Mouse (Mus musculus) embryonic facial prominence, embryonic 14.5 days (tissue): ENCODE data around the gene P3h4. TPM values are rescaled to one million over a fixed set of nuclear protein-coding genes. Genes with fewer than 3 reads are reported as not detected.
A peak's percentile ranks its signal among the peaks of the same experiment; 100 is the strongest.

Experiments used
- ATAC-seq: fragments of 200-750 bp; cut with Nextera tagmentation; 2 replicates; pipeline ENCODE4 v1.8.0; 2017; ENCODE audit warnings: low read depth, moderate number of reproducible peaks, moderate TSS enrichment
- DNase-seq: peaks from one replicate; pipeline ENCODE4 v3.0.0-alpha.2; 2015; ENCODE audit warnings: low spot score
- H3K27ac ChIP-seq: fragments of 300-500 bp; sonication (generic); replicated peaks from 2 replicates; pipeline ENCODE4 v1.5.1; 2014; ENCODE audit warnings: low read depth, mild to moderate bottlenecking, low read length, moderate library complexity
- H3K27me3 ChIP-seq: fragments of 300-500 bp; sonication (generic); replicated peaks from 2 replicates; pipeline ENCODE4 v1.6.1; 2014; ENCODE audit warnings: low read length; ENCODE audit not compliant: control insufficient read depth, insufficient read depth
- H3K36me3 ChIP-seq: fragments of 300-500 bp; sonication (generic); 2 replicates; pipeline ENCODE4 v1.6.1; 2014; ENCODE audit warnings: low read length, mixed read lengths; ENCODE audit not compliant: control insufficient read depth, insufficient read depth
- H3K4me1 ChIP-seq: fragments of 300-500 bp; sonication (generic); 2 replicates; pipeline ENCODE4 v1.6.1; 2014; ENCODE audit warnings: antibody characterized with exemption, low read length; ENCODE audit not compliant: control insufficient read depth, insufficient read depth
- H3K4me2 ChIP-seq: fragments of 300-500 bp; sonication (generic); 2 replicates; pipeline ENCODE4 v1.6.1; 2014; ENCODE audit warnings: low read depth, mild to moderate bottlenecking, low read length, moderate library complexity, mixed read lengths
- H3K4me3 ChIP-seq: fragments of 300-500 bp; sonication (generic); 2 replicates; pipeline ENCODE4 v1.5.1; 2014; ENCODE audit warnings: low read depth, mild to moderate bottlenecking, low read length
- H3K9ac ChIP-seq: fragments of 300-500 bp; sonication (generic); 2 replicates; pipeline ENCODE4 v1.6.1; 2014; ENCODE audit warnings: low read depth, mild to moderate bottlenecking, low read length, moderate library complexity, mixed read lengths
- H3K9me3 ChIP-seq: fragments of 300-500 bp; sonication (generic); 2 replicates; pipeline ENCODE4 v1.6.1; 2016; ENCODE audit warnings: low read length; ENCODE audit not compliant: control insufficient read depth
- WGBS: fragments of 180-500 bp; shearing (Covaris S2); extraction: QIAGEN DNeasy Blood & Tissue Kit; methylation state at CpG from one replicate; pipeline ENCODE4 v1.1.7; 2014; 5-methylcytosine and 5-hydroxymethylcytosine counted together
- polyA plus RNA-seq: library from polyadenylated mRNA; unstranded; fragments of >200 nt; fragmentation: Nextera tagmentation; extraction: Ambion mirVana; gene quantifications from 2 replicates; pipeline ENCODE4 v1.2.1, GENCODE M21; 2014

The P3h4 gene
- polyA plus RNA-seq, 1 experiment from 2014 or later: 92.8 TPM

DNA sequence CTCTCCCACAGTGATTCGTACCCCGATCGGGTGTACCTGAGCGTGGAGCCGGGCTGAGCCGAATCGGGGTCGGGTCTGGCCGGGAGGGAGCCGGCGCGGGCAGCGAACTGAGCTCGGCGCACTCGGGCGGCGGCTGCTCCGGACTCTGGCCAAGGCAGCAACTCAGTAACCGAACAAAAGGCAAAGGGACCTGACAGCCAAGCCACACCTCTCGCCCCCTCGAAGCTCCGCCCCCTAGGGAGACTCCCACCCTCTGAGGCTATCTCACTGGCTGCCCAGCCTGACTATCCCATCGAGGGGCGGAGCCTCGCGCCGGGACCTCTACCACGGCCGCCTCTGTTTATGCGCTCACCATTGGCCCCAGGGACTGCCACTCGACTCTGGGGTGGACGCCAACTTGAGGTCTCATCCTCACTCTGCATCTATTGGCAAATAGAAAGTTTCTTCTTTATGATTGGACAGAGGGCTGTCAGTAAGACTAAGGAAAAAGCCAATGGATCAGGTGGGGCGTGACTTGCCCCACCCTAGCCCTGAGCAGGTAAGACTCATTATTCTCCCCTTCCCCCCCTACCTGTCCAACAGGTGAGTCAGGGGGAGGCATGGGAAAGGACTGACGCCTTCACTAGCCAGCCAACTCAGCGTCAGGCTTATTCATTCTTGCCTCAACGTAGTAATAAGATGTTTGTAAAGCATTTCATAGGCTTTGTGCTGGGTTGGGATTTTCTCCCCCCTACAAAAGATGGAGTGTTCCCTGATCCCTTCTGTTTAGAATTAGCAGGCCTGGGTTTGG lies 16.8 kb downstream of the P3h4 start, which contains the start of gene Jup:
Jup (minus strand) TSS at position 164 of the 790 bp plus-strand sequence.
- Histone ChIP-seq H3K27ac (peak within 1 kb of the TSS; percentile 86), H3K9ac (peak within 1 kb of the TSS; percentile 80), H3K27me3 (no peaks in the 10 kb centered on the region), H3K9me3 (no peaks in the 10 kb centered on the region), H3K36me3 (no peaks in the 10 kb centered on the region), H3K4me2 (peak within 1 kb of the TSS; percentile 77), H3K4me3 (peak within 1 kb of the TSS; percentile 79), H3K4me1 (peaks cover 31% of the 10 kb centered on the region)
- WGBS: 2% methylated on average over 16 of the region's 37 CpGs
- ATAC-seq (peak; percentile 98), DNase-seq (peak; percentile 99)

DNA sequence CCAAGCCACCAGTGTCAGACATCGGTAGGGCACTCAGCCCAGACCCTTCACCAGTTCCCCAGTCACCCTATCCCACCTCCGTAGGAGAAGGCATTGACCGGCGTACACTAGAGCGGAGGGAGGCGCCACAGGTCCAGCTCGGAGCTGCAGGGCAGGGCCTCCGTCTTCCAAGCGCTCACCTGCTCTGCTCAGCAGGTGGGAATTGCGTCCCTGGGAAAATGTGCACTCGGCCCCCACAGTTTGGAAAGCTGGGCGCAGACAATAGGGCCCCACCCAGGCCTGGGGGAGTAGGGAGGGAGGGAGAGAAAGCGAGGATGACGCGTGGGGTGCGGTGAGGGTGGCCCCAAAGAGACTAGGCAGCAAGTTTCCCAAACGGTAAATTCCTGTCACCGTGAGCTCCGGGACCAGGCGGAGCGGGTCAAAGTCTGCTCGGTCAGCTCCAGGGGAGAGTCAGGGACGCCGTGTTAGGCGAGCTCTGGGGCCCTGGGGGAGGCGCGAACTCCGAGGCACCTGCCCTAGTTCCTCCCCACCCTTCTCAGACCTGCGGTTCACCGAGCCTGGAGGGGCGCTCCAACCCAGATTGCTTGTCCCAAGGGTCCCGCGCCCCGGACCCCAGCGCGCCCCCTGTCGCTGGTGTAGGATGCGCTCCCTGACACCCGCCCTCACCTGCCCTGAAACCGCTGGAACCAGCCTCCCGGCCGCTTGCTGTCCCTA lies 17.6 kb downstream of the P3h4 start:
- no peaks in the 10 kb centered on the region for H3K27me3 ChIP-seq
- peak overlapping the region; percentile 79 for H3K4me3 ChIP-seq
- DNase-seq (peak; percentile 36), ATAC-seq (no peak; the same call in none of the 2 replicates)
- WGBS: 4% methylated on average over 29 of the region's 42 CpGs
- H3K27ac ChIP-seq: peak overlapping the region; percentile 86
- peak overlapping the region; percentile 80 for H3K9ac ChIP-seq
- H3K4me1 ChIP-seq: peaks cover 31% of the 10 kb centered on the region
- no peaks in the 10 kb centered on the region for H3K36me3 ChIP-seq
- H3K4me2 ChIP-seq: peak overlapping the region; percentile 77
- no peaks in the 10 kb centered on the region for H3K9me3 ChIP-seq

DNA sequence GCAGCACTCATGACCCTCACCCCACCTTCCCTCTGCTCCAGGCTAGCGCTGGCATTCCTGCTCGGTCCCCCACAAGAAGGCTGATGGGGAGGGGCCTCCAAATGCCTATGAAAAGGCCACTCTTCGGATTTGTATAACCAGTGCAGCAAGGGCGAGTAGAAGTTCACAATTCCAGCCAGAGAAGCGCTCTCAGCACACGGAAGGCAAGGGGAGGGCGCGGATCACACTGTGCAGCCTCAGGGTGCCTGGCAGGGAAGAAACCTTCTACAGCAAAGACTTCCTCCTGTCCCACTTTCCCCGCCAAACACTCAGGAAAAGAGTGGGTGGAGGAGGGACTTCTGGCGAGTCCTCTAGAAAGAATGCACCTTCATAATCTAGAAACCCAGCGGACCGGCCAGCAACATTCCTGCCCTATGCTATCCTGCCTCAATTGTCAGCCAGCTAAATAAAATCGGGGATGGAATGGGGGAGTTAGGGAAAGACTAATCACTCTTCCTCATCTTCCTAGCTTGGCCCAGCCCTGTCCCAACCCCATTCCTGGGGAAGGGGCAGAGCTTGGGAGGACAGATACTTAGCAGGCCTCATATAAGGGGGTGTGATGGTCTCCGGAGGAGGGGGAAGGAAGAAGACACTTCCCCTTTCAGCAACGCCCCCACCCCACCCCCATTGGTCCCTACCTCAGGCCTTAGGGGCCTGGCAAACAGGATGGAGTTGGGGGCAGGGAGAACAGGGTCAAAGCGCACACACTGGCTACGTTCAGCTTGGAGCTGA lies 18.6 kb downstream of the P3h4 start:
- ATAC-seq (no peak), DNase-seq (peak; percentile 35)
- H3K4me1 ChIP-seq: peaks cover 32% of the 10 kb centered on the region
- peak overlapping the region; percentile 80 for H3K9ac ChIP-seq
- H3K27me3 ChIP-seq: no peaks in the 10 kb centered on the region
- H3K36me3 ChIP-seq: no peaks in the 10 kb centered on the region
- no peaks in the 10 kb centered on the region for H3K9me3 ChIP-seq
- peak overlapping the region; percentile 77 for H3K4me2 ChIP-seq
- peak overlapping the region; percentile 86 for H3K27ac ChIP-seq
- WGBS: 30% methylated on average over 17 of the region's 17 CpGs
- H3K4me3 ChIP-seq: peak overlapping the region; percentile 79

DNA sequence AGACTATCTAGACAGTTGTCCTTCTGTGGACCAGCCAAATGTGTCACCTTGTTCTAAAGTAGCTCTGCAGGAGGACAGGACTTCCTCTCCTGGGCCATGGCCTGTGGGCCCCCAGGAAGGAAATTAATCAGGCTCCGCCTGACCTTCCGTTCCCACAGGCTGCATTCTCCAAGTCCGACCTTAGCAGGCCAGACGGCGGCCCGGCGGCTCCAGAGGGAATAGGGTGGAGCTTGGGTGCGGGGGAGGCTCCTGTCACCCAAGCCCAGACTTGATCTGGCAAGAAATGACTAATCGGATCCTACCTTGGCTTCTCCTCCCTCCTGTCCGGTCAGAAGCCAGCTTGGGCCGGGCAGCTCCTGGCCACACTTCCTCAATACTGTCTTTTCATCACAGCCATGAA lies 19.4 kb downstream of the P3h4 start:
- H3K27ac ChIP-seq: no peak overlapping the region
- peak overlapping the region; percentile 79 for H3K4me3 ChIP-seq
- ATAC-seq: no peak
- no peaks in the 10 kb centered on the region for H3K9me3 ChIP-seq
- WGBS: 38% methylated on average over 11 of the region's 11 CpGs
- no peak for DNase-seq
- H3K4me2 ChIP-seq: peak overlapping the region; percentile 77
- no peaks in the 10 kb centered on the region for H3K36me3 ChIP-seq
- H3K27me3 ChIP-seq: no peaks in the 10 kb centered on the region
- no peak overlapping the region for H3K9ac ChIP-seq
- H3K4me1 ChIP-seq: peaks cover 38% of the 10 kb centered on the region

DNA sequence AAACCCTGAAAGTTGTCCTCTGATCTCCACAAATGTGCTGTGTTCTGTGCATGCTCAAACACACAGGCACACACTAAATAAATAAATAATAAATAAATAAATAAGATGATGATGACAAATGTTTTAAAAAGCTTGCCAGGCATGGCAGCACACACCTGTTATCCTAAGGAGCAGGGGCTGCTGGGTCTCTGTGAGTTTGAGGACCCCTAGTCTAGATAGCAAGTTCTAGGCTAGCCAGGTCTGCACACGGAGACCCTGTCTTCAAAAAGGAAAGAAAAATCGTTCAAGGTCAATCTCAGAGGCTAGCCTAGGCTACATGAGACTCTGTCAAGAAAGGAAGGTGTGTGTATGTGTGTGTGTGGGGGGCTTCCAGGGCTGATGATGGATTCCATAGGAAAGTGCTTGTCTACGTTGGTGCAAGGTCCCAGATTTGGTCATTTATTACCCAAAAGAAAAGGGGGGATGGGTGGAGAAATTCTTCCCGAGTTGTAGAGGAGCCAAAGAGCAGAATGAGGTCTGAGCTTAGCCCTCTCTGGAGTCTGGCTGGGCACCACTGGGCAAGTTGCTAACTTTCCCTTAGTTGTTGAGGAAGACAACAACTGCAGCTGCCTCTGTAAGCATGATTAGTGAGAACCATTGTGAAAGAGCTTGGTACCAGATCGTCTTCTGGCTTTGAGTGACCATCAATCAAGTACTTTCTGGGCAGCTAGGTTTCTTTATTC lies 20.1 kb downstream of the P3h4 start:
- Histone ChIP-seq H3K4me1 (peaks cover 43% of the 10 kb centered on the region), H3K27ac (no peak overlapping the region), H3K9ac (no peak overlapping the region), H3K4me2 (peak overlapping the region; percentile 77), H3K4me3 (no peak overlapping the region), H3K9me3 (no peaks in the 10 kb centered on the region), H3K36me3 (no peaks in the 10 kb centered on the region), H3K27me3 (no peaks in the 10 kb centered on the region)
- ATAC-seq (no peak), DNase-seq (no peak)
- 71% methylated on average over 5 of the region's 5 CpGs for WGBS

DNA sequence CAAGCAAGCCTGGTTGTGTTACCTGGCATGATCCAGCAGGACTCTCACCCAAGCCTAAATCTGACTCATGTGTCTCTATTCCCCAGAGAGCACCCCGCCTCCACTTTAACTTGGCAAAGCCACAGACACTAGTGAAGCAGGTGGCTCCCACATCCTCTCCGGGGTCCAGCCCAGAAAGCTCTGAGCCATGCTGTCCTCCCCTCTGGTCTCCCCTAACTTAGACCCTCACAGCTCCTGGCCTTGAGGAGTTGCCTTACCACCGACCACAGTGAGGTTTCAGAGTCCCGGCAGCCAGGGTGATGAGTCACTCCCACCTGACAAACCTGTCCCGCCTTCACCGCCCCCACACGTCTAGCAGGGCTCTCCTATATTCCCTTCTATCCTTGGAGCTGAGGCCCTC lies 20.9 kb downstream of the P3h4 start:
- H3K27me3 ChIP-seq: no peaks in the 10 kb centered on the region
- no peak overlapping the region for H3K27ac ChIP-seq
- no peak for ATAC-seq
- peak; percentile 50 for DNase-seq
- H3K4me2 ChIP-seq: peak overlapping the region; percentile 23
- H3K4me3 ChIP-seq: no peak overlapping the region
- no peak overlapping the region for H3K9ac ChIP-seq
- peaks cover 44% of the 10 kb centered on the region for H3K4me1 ChIP-seq
- no peaks in the 10 kb centered on the region for H3K9me3 ChIP-seq
- WGBS: 74% methylated on average over 7 of the region's 7 CpGs
- H3K36me3 ChIP-seq: no peaks in the 10 kb centered on the region

DNA sequence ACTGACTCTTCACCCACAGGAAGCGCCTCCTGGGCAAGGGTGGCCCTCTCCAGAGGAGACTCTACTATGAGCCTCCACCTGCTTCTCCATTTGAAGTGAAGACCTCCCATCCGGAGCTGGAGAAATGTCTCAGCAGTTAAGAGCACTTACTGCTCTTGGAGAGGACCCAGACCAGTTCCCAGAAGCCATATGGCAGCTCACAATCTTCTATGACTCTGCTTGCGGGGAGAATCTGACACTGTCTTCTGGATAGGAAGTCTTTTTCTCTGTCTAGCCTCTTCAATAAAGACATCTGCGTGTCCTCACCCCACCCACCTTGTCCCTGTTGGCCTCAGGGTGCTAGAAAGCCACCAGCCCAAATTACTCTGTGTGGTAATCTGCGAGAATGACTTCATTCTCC lies 21.7 kb downstream of the P3h4 start:
- no peak overlapping the region for H3K27ac ChIP-seq

DNA sequence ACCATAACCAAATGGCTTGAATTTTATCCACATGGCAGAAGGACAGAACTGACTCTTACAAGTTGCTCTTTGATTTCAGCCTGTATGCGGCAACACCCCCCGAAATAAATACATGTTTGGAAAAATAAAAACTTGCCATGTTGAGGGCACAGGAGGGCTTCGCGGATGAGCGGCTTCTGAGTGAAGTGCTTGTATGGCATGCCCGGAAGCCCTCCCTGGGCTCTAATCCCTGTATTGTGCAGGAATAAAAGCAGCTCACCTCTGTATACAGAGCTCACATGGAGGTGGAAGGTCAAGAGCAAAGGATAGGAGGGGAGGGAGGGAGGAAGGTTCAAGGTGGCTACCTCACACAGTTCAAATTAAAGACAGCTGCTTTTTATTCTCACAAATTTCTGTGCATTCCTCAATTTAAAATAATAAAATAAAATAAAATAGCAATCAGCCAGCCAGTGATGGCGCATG lies 22.7 kb downstream of the P3h4 start:
- no peaks in the 10 kb centered on the region for H3K36me3 ChIP-seq
- no peaks in the 10 kb centered on the region for H3K9me3 ChIP-seq
- no peak overlapping the region for H3K4me2 ChIP-seq
- no peak overlapping the region for H3K4me3 ChIP-seq
- H3K27me3 ChIP-seq: no peaks in the 10 kb centered on the region
- no peak overlapping the region for H3K27ac ChIP-seq
- no peak overlapping the region for H3K9ac ChIP-seq
- 88% methylated on average over 7 of the region's 7 CpGs for whole genome bisulfite sequencing
- H3K4me1 ChIP-seq: peaks cover 59% of the 10 kb centered on the region
- ATAC-seq (no peak), DNase-seq (no peak)

More for the DNA sequence above, 21.7 kb downstream of the P3h4 start:
- Histone ChIP-seq H3K27me3 (no peaks in the 10 kb centered on the region), H3K4me1 (peaks cover 50% of the 10 kb centered on the region), H3K9ac (no peak overlapping the region), H3K4me2 (no peak overlapping the region), H3K9me3 (no peaks in the 10 kb centered on the region), H3K4me3 (no peak overlapping the region), H3K36me3 (no peaks in the 10 kb centered on the region)
- no peak for DNase-seq
- ATAC-seq: no peak
- 88% methylated on average over 5 of the region's 5 CpGs for WGBS
